Mouse (Mus musculus) c-Kit-positive CD71-positive TER-119-positive erythroid progenitor cells, embryonic 14.5 days (primary cell): ENCODE measurements around the gene Dapk1.

ENCODE experiments used
- DNase-seq: peaks from one replicate; pipeline ENCODE4 v3.0.0-alpha.2; 2013; ENCODE audit warnings: low spot score

Gene Dapk1

GRCm38 (mm10) chr13:60695186-60695980 lies 93.6 kb downstream of the Dapk1 start:
- DNase-seq = no peak

- no peak for DNase-seq
These were observed 94.6 kb downstream of the Dapk1 start for GRCm38 (mm10) chr13:60696323-60696722.

GRCm38 (mm10) chr13:60696741-60697140 lies 95.0 kb downstream of the Dapk1 start:
- DNase-seq = no peak

- DNase-seq = no peak
These were observed 96.3 kb downstream of the Dapk1 start for GRCm38 (mm10) chr13:60698021-60698420.

GRCm38 (mm10) chr13:60701671-60702171 lies 100.0 kb downstream of the Dapk1 start:
- DNase-seq = no peak

- DNase-seq = no peak
These were observed 106.1 kb downstream of the Dapk1 start for GRCm38 (mm10) chr13:60707541-60708468.

- no peak for DNase-seq
These were observed 107.4 kb downstream of the Dapk1 start for GRCm38 (mm10) chr13:60709136-60709535.

GRCm38 (mm10) chr13:60710963-60711362 lies 109.2 kb downstream of the Dapk1 start:
- no peak for DNase-seq

GRCm38 (mm10) chr13:60713537-60713936 lies 111.8 kb downstream of the Dapk1 start:
- DNase-seq = no peak

- DNase-seq = no peak
These were observed 114.4 kb downstream of the Dapk1 start for GRCm38 (mm10) chr13:60716107-60716506.

GRCm38 (mm10) chr13:60717421-60717820 lies 115.7 kb downstream of the Dapk1 start:
- DNase-seq = no peak

GRCm38 (mm10) chr13:60719581-60719980 lies 117.8 kb downstream of the Dapk1 start:
- no peak for DNase-seq

- no peak for DNase-seq
These were observed 121.0 kb downstream of the Dapk1 start for GRCm38 (mm10) chr13:60722763-60723162.

GRCm38 (mm10) chr13:60728276-60729054 lies 126.7 kb downstream of the Dapk1 start:
- DNase-seq = no peak

- no peak for DNase-seq
These were observed 127.3 kb downstream of the Dapk1 start for GRCm38 (mm10) chr13:60729055-60729402.

GRCm38 (mm10) chr13:60730587-60730986 lies 128.8 kb downstream of the Dapk1 start:
- DNase-seq = no peak

- no peak for DNase-seq
These were observed 129.3 kb downstream of the Dapk1 start for GRCm38 (mm10) chr13:60731001-60731400.

- no peak for DNase-seq
These were observed 133.6 kb downstream of the Dapk1 start for GRCm38 (mm10) chr13:60735306-60735705.

- no peak for DNase-seq
These were observed 134.8 kb downstream of the Dapk1 start for GRCm38 (mm10) chr13:60736421-60737105.

GRCm38 (mm10) chr13:60737632-60738324 lies 136.0 kb downstream of the Dapk1 start:
- peak; percentile 70 for DNase-seq

GRCm38 (mm10) chr13:60738429-60738828 lies 136.7 kb downstream of the Dapk1 start:
- DNase-seq = peak; percentile 78
